Mouse (Mus musculus): ENCODE data around the gene Tcf12.

DNA sequence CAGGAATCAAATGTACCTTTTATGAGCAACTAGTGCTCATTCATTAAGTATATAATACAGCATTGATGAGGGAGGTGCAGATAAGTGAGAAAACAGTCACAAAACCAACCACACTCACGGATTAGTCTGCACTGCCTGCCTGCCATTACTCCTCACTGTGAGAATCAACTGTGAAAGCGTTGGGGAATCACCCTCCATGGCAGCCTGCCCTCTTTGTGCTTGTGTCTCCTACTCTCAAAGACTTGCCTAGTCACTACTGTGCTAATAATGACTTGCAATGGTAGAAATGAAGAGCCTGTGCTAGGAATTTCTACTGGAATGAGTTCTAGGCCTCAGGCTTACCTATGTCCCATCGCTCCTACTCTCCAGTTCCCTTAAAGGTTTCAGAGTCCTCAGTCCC lies 233.8 kb downstream of the Tcf12 start:
- no peak for TF ChIP-seq POLR2A (IDR thresholded peaks at IDR 0.05; ENCODE audit: low read depth, low read length)
- TF ChIP-seq ZC3H11A (IDR thresholded peaks at IDR 0.05; ENCODE audit: low read depth, low read length), result no peak
- no peak for TF ChIP-seq TBP (conservative IDR thresholded peaks at IDR 0.05; ENCODE audit: low read depth, low read length)

All from CH12.LX (cell line).